In the genomic region with DNA sequence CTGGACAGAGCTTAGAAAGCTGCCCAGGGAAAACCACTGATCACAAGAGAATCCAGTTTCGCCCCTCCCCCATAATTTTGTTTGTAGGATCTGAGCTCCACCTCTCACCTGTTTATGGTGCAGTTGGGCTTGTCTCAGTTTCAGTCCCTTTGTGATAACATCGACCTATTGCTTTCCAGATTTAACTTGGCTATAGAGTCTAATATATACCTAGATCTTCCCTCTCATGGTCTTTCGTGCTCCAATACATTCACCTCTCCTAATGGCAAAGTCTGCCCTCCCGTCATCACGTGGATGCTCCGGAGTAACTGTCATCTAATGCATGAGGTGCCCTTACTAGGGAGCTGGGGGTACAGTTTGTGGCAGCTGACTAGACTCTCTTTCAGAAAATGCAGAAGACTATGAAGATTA, we compare ENCODE assay signal across 8 mouse cellular contexts. TPM values are rescaled to one million over a fixed set of nuclear protein-coding genes. Genes with fewer than 3 reads are reported as not detected.
DNase-seq lines count a peak whose midpoint lies in the region; ATAC-seq and TF ChIP-seq lines count a peak whose summit lies in the region.
"Had no signal": no experiment of that assay in that cellular context is flagged by ENCODE, and none has a peak within 500 bp of the region (broad histone marks: within the 10 kb centered on the region; RNA-seq: fewer than 3 reads in every experiment).

No protein-coding gene starts in this region.

- peak; percentile 31 for DNase-seq in lung, embryonic 14.5 days
- no peak for DNase-seq in lung, postnatal 4 days
- peak; percentile 81 for DNase-seq in cerebellum, adult 9-10 months
- no peak for DNase-seq in hindbrain, embryonic 11.5 days (ENCODE audit: low spot score)
- DNase-seq in ovary, postnatal 36 days (ENCODE audit: low spot score), result no peak

- no peak overlapping the region for H3K9ac ChIP-seq in lung, embryonic 14.5 days
- no peak overlapping the region for H3K9ac ChIP-seq in hindbrain, embryonic 11.5 days (ENCODE audit: low read depth, low read length)
- H3K9ac ChIP-seq in neural tube, embryonic 14.5 days (replicated peaks; ENCODE audit: low read depth, low read length), result peak overlapping the region; percentile 93
- H3K9ac ChIP-seq in heart, embryonic 12.5 days, result no peak overlapping the region
- H3K9ac ChIP-seq: liver, embryonic 15.5 days had no signal

- no peaks in the 10 kb centered on the region for H3K9me3 ChIP-seq in lung, embryonic 14.5 days (ENCODE audit: low read depth, low read length)
- no peaks in the 10 kb centered on the region for H3K9me3 ChIP-seq in hindbrain, embryonic 11.5 days (ENCODE audit: control insufficient read depth, low read length)
- H3K9me3 ChIP-seq in neural tube, embryonic 14.5 days (ENCODE audit: control insufficient read depth, low read length), result no peaks in the 10 kb centered on the region
- H3K9me3 ChIP-seq in heart, embryonic 12.5 days (replicated peaks), result no peaks in the 10 kb centered on the region
- H3K9me3 ChIP-seq: liver, embryonic 15.5 days had no signal

- no peak for ATAC-seq in lung, embryonic 14.5 days (ENCODE audit: insufficient read depth)
- peak; percentile 14; the same call in 1 of the 2 replicates for ATAC-seq in hindbrain, embryonic 11.5 days (ENCODE audit: low FRiP score)
- no peak for ATAC-seq in neural tube, embryonic 14.5 days (ENCODE audit: low read depth)
- no peak for ATAC-seq in heart, embryonic 12.5 days (ENCODE audit: insufficient number of reproducible peaks, low FRiP score)

- H3K4me3 ChIP-seq in lung, embryonic 14.5 days (ENCODE audit: low read depth, low read length), result no peak overlapping the region
- H3K4me3 ChIP-seq in hindbrain, embryonic 11.5 days (ENCODE audit: low read depth, low read length), result no peak overlapping the region; the same call in 1 of the 2 replicates
- peak overlapping the region; percentile 68 for H3K4me3 ChIP-seq in neural tube, embryonic 14.5 days (ENCODE audit: low read depth, low read length)
- no peak overlapping the region for H3K4me3 ChIP-seq in heart, embryonic 12.5 days

- no peaks in the 10 kb centered on the region for H3K4me1 ChIP-seq in lung, embryonic 14.5 days (ENCODE audit: insufficient read depth)
- H3K4me1 ChIP-seq in hindbrain, embryonic 11.5 days (replicated peaks; ENCODE audit: control insufficient read depth, insufficient read depth, low read length), result peaks cover 4% of the 10 kb centered on the region; the same call in 1 of the 2 replicates
- 0 out of 2 replicates have a peak, but pooled peaks cover 13% of the 10 kb centered on the region for H3K4me1 ChIP-seq in neural tube, embryonic 14.5 days (ENCODE audit: control insufficient read depth, insufficient read depth, low read length)
- H3K4me1 ChIP-seq in heart, embryonic 12.5 days (replicated peaks), result peaks cover 14% of the 10 kb centered on the region
- H3K4me1 ChIP-seq: liver, embryonic 15.5 days had no signal

- TF ChIP-seq CTCF in lung, embryonic 14.5 days (IDR thresholded peaks at IDR 0.05; ENCODE audit: low read depth), result no peak

- WGBS in lung, embryonic 14.5 days, result 46% methylated on average over 6 of the region's 6 CpGs
- WGBS in hindbrain, embryonic 11.5 days, result 53% methylated on average over 6 of the region's 6 CpGs
- WGBS in neural tube, embryonic 14.5 days, result 38% methylated on average over 6 of the region's 6 CpGs
- WGBS in heart, embryonic 12.5 days, result 47% methylated on average over 6 of the region's 6 CpGs

- peaks cover 38% of the 10 kb centered on the region for H3K27me3 ChIP-seq in lung, embryonic 14.5 days (ENCODE audit: insufficient read depth, low read length)
- H3K27me3 ChIP-seq in hindbrain, embryonic 11.5 days (ENCODE audit: control insufficient read depth, insufficient read depth, low read length), result peaks cover 16% of the 10 kb centered on the region
- 0 out of 2 replicates have a peak, but pooled peaks cover 2% of the 10 kb centered on the region for H3K27me3 ChIP-seq in neural tube, embryonic 14.5 days (ENCODE audit: control insufficient read depth, insufficient read depth, low read length)
- H3K27me3 ChIP-seq in heart, embryonic 12.5 days (replicated peaks), result peaks cover 45% of the 10 kb centered on the region

- no peak overlapping the region for H3K4me2 ChIP-seq in lung, embryonic 14.5 days
- peak overlapping the region; percentile 29 for H3K4me2 ChIP-seq in hindbrain, embryonic 11.5 days (replicated peaks; ENCODE audit: low read depth, low read length)
- H3K4me2 ChIP-seq in neural tube, embryonic 14.5 days (ENCODE audit: low read depth, low read length), result peak overlapping the region; percentile 70
- no peak overlapping the region for H3K4me2 ChIP-seq in heart, embryonic 12.5 days

- no peak overlapping the region for H3K27ac ChIP-seq in lung, embryonic 14.5 days (ENCODE audit: low read depth)
- H3K27ac ChIP-seq in hindbrain, embryonic 11.5 days (ENCODE audit: low read depth, low read length), result no peak overlapping the region
- peak overlapping the region; percentile 97 for H3K27ac ChIP-seq in neural tube, embryonic 14.5 days (ENCODE audit: low read depth, low read length)
- no peak overlapping the region for H3K27ac ChIP-seq in heart, embryonic 12.5 days (ENCODE audit: poor library complexity, severe bottlenecking)
- H3K27ac ChIP-seq: liver, embryonic 15.5 days had no signal

- H3K36me3 ChIP-seq in lung, embryonic 14.5 days (ENCODE audit: insufficient read depth), result no peaks in the 10 kb centered on the region
- no peaks in the 10 kb centered on the region for H3K36me3 ChIP-seq in hindbrain, embryonic 11.5 days (ENCODE audit: control insufficient read depth, insufficient read depth, low read length)
- no peaks in the 10 kb centered on the region for H3K36me3 ChIP-seq in neural tube, embryonic 14.5 days (ENCODE audit: control insufficient read depth, insufficient read depth, low read length)
- H3K36me3 ChIP-seq in heart, embryonic 12.5 days, result no peaks in the 10 kb centered on the region
- H3K36me3 ChIP-seq: liver, embryonic 15.5 days had no signal

RNA-seq across cellular contexts. Expression of gene Chl1, which starts 2.5 kb away (rescaled TPM):
- 0.14 and 0.27 TPM in 2 replicates for polyA plus RNA-seq in lung, embryonic 14.5 days (2014; fragmentation: Nextera tagmentation; extraction: Ambion mirVana)
- polyA plus RNA-seq in hindbrain, embryonic 11.5 days (2014; fragmentation: Nextera tagmentation; extraction: Ambion mirVana), result 18.7 and 29.1 TPM in 2 replicates
- 93.7 and 130 TPM in 2 replicates for polyA plus RNA-seq in neural tube, embryonic 14.5 days (2014; fragmentation: Nextera tagmentation; extraction: Ambion mirVana)
- 0.08 TPM in 1 of 2 replicates, not detected in the other for polyA plus RNA-seq in heart, embryonic 12.5 days (2016; fragmentation: Nextera tagmentation; extraction: Ambion mirVana)

Comparison
In these comparisons a context has a peak if more than half of its experiments do, and no peak if none do; other contexts are left out.
1. DNase-seq: peak in lung, embryonic 14.5 days (single experiment) and cerebellum, adult 9-10 months (single experiment); none in lung, postnatal 4 days (0 of 2), hindbrain, embryonic 11.5 days (single experiment) and ovary, postnatal 36 days (single experiment).
2. H3K4me2 ChIP-seq: peak in hindbrain, embryonic 11.5 days (single experiment) and neural tube, embryonic 14.5 days (single experiment); none in lung, embryonic 14.5 days (single experiment) and heart, embryonic 12.5 days (single experiment).
3. RNA of gene Chl1, which starts 2.5 kb away (polyA plus RNA-seq): 93.7 to 130 TPM in neural tube, embryonic 14.5 days and 18.7 to 29.1 TPM in hindbrain, embryonic 11.5 days; 0.14 to 0.27 TPM in lung, embryonic 14.5 days and 0.08 TPM in heart, embryonic 12.5 days; every median in the first group is over 10 times any median in the second.